Mouse (Mus musculus) lung, embryonic 14.5 days (tissue): ENCODE measurements at regions not wholly inside any gene's neighbourhood (a gene's known extent, or its start where the extent isn't known, plus 50 kb on each side); places are given as distances from the start of the nearest gene placed in this dataset.
"Not testable (repeated sequence)": the region's sequence is repeated elsewhere in the genome, so short reads cannot be mapped to it uniquely, and the experiment has no call there.

Source experiments
- ATAC-seq: fragments of 200-750 bp; cut with Nextera tagmentation; 2 replicates; pipeline ENCODE4 v1.8.0; 2017; ENCODE audit warnings: mild to moderate bottlenecking, moderate TSS enrichment, moderate library complexity; ENCODE audit not compliant: insufficient read depth
- DNase-seq: peaks from one replicate; pipeline ENCODE4 v3.0.0-alpha.2; 2015
- H3K27ac ChIP-seq: fragments of 300-500 bp; sonication (generic); 2 replicates; pipeline ENCODE4 v1.5.1; 2014; ENCODE audit warnings: low read depth, mild to moderate bottlenecking, moderate library complexity
- H3K27me3 ChIP-seq: fragments of 300-500 bp; sonication (generic); 2 replicates; pipeline ENCODE4 v1.6.1; 2014; ENCODE audit warnings: low read length, control low read depth; ENCODE audit not compliant: insufficient read depth
- H3K36me3 ChIP-seq: fragments of 300-500 bp; sonication (generic); 2 replicates; pipeline ENCODE4 v1.6.1; 2014; ENCODE audit warnings: control low read depth; ENCODE audit not compliant: insufficient read depth
- H3K4me1 ChIP-seq: fragments of 300-500 bp; sonication (generic); 2 replicates; pipeline ENCODE4 v1.6.1; 2014; ENCODE audit warnings: antibody characterized with exemption, control low read depth; ENCODE audit not compliant: insufficient read depth
- H3K4me2 ChIP-seq: fragments of 300-500 bp; sonication (generic); 2 replicates; pipeline ENCODE4 v1.6.1; 2014; ENCODE audit warnings: mild to moderate bottlenecking
- H3K4me3 ChIP-seq: fragments of 300-500 bp; sonication (generic); 2 replicates; pipeline ENCODE4 v1.5.1; 2014; ENCODE audit warnings: low read depth, low read length
- H3K9ac ChIP-seq: fragments of 300-500 bp; sonication (generic); 2 replicates; pipeline ENCODE4 v1.6.1; 2014
- H3K9me3 ChIP-seq: fragments of 300-500 bp; sonication (generic); 2 replicates; pipeline ENCODE4 v1.6.1; 2016; ENCODE audit warnings: low read depth, low read length, control low read depth
- CTCF ChIP-seq: IDR thresholded peaks from 2 replicates; pipeline ENCODE4 v1.5.1; 2016; ENCODE audit warnings: antibody characterized with exemption, low read depth
- WGBS: fragments of 180-500 bp; shearing (Covaris S2); extraction: QIAGEN DNeasy Blood & Tissue Kit; methylation state at CpG from one replicate; pipeline ENCODE4 v1.1.7; 2014; 5-methylcytosine and 5-hydroxymethylcytosine counted together

DNA sequence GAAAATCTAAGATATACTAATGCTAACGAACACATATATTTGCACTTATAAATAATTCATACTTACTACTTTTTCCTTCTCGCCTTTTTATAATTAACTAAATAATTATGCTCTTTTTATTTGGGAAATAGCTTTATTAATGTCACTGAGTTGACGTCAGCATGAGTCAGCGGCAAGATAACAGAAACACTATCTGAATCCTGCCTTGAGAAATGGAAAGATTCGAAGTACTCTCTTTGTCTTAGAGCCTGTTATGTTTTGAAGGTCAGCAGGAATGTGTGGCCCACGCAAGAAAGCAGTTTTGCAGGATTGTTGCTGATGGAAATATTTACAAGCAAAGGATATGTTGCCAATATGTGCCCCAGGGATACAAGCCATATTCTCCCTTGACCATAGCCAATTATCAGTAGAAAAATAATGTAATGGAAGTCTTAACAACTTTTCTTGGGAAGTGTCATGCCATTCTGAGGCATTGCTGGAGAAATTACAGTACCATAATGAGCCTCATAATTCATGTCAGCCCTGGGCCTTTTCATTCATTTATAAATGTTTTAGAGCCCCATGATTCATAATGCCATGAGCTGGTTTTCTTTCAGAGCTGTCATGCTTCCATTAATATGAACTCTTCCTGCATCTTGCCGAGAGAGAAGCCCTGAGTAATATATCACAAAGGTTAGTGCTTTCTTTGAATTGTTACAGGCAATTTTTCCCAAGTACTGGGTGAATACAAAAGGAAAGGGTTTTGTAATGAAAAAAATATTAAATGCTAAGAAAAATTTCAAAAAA lies 206.9 kb upstream of the Ptprz1 start:
- ATAC-seq: no peak
- no peak for DNase-seq
- no peak for TF ChIP-seq CTCF
- Histone ChIP-seq H3K4me1 (no peaks in the 10 kb centered on the region), H3K36me3 (no peaks in the 10 kb centered on the region), H3K27me3 (no peaks in the 10 kb centered on the region), H3K9ac (no peak overlapping the region), H3K4me2 (no peak overlapping the region), H3K27ac (no peak overlapping the region), H3K4me3 (no peak overlapping the region), H3K9me3 (no peaks in the 10 kb centered on the region)
- WGBS: 70% methylated on average over 7 of the region's 7 CpGs

DNA sequence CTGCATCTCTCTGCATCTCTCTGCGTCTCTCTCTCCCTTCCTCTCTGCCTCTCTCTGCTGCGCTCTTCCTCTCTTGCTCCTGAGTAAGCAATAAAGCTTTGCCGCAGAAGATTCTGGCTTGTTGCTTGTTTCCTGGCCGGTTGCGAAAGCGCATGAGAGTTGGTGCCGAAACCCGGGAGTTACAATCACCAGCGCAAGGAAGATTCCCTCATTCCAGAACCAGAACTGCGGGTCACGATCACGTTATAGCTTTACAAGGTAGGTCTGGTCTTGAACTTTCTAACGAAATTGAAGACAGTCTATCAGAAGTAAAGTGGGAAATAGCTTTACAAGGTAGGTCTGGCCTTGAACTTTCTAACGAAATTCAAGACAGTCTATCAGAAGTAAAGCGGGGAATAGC lies 217.9 kb upstream of the Ptprz1 start:
- H3K27ac ChIP-seq, H3K9me3 ChIP-seq, H3K4me1 ChIP-seq, ATAC-seq, H3K36me3 ChIP-seq, H3K27me3 ChIP-seq, H3K4me3 ChIP-seq, DNase-seq, H3K4me2 ChIP-seq, H3K9ac ChIP-seq: not testable (repeated sequence)
- WGBS: 92% methylated on average over 14 of the region's 15 CpGs

DNA sequence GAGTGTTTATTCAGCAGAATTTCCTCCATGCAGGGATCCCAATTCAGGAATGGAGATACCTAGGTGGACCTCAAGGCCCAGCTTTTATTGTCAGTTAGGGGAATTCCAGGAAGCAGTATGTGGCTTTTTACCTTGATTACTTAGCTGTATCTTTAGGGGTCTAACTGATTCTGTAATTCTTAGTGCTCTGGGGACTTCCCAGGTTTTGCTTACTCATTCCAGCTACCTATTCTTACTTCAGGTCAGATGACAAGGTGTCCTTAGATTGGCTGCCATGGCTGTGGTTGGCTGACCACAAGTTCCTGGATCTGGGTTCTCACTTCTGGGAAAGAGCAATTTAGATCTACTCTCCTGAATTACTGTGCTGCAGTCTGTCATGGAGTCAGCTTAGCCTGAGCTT lies 235.2 kb upstream of the Ptprz1 start:
- no peak for TF ChIP-seq CTCF
- H3K27ac ChIP-seq: no peak overlapping the region
- no peak overlapping the region for H3K9ac ChIP-seq
- no peak overlapping the region for H3K4me3 ChIP-seq
- H3K9me3 ChIP-seq: no peaks in the 10 kb centered on the region
- H3K4me2 ChIP-seq: no peak overlapping the region
- H3K36me3 ChIP-seq: no peaks in the 10 kb centered on the region
- H3K4me1 ChIP-seq: no peaks in the 10 kb centered on the region
- no peak for DNase-seq
- ATAC-seq: no peak
- no peaks in the 10 kb centered on the region for H3K27me3 ChIP-seq

DNA sequence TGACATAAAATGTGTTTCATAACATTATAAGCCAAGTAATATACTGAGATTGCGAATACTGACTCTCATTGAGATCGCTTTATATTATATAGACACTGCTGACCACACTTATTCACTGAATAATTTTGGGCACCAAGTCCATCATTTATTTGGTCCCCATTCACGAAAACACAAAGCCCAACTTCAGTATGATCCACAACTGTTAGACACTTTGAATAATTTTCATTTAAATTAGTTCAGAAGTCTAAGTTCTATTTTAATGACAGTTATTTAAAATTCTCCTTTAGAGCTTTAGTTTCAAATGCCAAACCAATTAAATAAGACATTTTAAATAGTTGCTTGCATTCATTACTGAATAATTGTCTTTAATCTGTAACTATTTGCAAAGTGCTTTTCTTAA lies 240.2 kb upstream of the Ptprz1 start:
- Histone ChIP-seq H3K27ac (no peak overlapping the region), H3K4me3 (no peak overlapping the region), H3K36me3 (no peaks in the 10 kb centered on the region), H3K4me1 (no peaks in the 10 kb centered on the region), H3K27me3 (no peaks in the 10 kb centered on the region), H3K9me3 (no peaks in the 10 kb centered on the region), H3K9ac (no peak overlapping the region), H3K4me2 (no peak overlapping the region)
- no peak for DNase-seq
- 89% methylated on average over 3 of the region's 3 CpGs for WGBS
- no peak for TF ChIP-seq CTCF
- ATAC-seq: no peak

DNA sequence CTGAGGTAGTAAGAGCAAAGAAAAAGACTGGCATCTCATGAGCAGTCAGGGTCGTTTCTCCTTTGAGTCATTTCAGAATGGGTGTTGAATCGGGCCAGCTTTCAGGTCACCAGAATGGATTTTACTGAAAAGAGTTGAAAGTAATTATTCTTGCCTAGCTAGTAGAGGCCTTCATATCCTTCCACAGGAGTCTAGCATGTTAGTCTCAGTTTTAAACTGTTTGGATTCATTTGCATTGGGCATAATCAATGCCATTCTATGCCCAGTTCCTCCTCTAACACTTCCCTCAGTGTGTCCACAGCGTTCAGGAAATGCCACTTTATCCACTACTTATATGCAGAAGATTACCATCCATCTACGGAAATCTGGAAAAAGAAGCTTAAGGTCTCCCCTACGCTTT lies 240.6 kb upstream of the Ptprz1 start:
- H3K4me2 ChIP-seq: no peak overlapping the region
- no peak overlapping the region for H3K4me3 ChIP-seq
- ATAC-seq (no peak), DNase-seq (no peak)
- no peak overlapping the region for H3K9ac ChIP-seq
- H3K27me3 ChIP-seq: no peaks in the 10 kb centered on the region
- no peaks in the 10 kb centered on the region for H3K36me3 ChIP-seq
- TF ChIP-seq CTCF: no peak
- H3K9me3 ChIP-seq: no peaks in the 10 kb centered on the region
- H3K4me1 ChIP-seq: no peaks in the 10 kb centered on the region
- H3K27ac ChIP-seq: no peak overlapping the region
- WGBS: 83% methylated on average over 5 of the region's 5 CpGs

DNA sequence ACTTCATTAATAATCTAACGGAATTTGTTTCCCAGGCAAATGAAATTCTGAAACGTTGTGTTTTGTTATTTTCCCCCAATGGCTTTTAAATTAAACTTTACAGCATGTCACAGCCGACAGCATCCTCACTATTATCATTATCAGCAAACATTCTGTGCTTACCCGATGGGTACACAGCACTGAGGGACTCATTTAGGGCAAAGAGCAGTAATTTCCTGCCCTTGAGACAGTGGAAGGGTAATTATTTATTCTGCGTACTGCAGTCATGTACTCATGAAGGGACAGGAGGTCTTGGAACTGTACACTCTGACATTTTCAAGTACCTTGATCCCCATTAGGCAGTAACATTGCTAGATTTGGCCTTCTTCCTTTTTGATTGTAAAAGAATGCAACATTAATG lies 235.5 kb upstream of the Fam3c start:
- ATAC-seq (no peak), DNase-seq (no peak)
- Histone ChIP-seq H3K9me3 (no peaks in the 10 kb centered on the region), H3K4me1 (no peaks in the 10 kb centered on the region), H3K4me3 (no peak overlapping the region), H3K27ac (no peak overlapping the region), H3K27me3 (no peaks in the 10 kb centered on the region), H3K9ac (no peak overlapping the region), H3K4me2 (no peak overlapping the region), H3K36me3 (no peaks in the 10 kb centered on the region)
- no peak for TF ChIP-seq CTCF
- 64% methylated on average over 5 of the region's 5 CpGs for WGBS

DNA sequence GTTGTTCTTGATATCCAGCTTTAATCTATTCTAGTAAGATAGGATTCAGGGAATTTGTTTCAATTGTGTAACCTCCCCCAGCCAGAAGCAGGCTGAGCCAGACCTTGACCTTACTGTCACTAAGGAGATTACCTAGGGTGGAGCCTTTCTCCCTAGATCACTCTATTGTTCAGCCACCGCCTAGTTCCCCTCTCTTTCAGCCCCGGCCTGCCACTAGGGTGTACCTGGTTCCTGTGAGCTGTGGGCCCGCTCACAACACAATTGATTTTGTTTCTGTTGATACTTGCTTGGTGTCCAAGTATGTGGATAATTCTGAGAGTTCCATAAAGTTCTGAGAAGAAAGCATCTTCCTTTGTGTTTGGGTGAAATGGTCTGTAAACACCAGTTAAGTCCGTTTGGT lies 228.8 kb upstream of the Fam3c start:
- Histone ChIP-seq H3K27me3 (no peaks in the 10 kb centered on the region), H3K9me3 (no peaks in the 10 kb centered on the region), H3K4me2 (no peak overlapping the region), H3K4me1 (no peaks in the 10 kb centered on the region), H3K27ac (no peak overlapping the region), H3K36me3 (no peaks in the 10 kb centered on the region), H3K9ac (no peak overlapping the region), H3K4me3 (no peak overlapping the region)
- ATAC-seq: no peak
- no peak for DNase-seq
- no peak for TF ChIP-seq CTCF
- 51% methylated on average over 4 of the region's 4 CpGs for WGBS

DNA sequence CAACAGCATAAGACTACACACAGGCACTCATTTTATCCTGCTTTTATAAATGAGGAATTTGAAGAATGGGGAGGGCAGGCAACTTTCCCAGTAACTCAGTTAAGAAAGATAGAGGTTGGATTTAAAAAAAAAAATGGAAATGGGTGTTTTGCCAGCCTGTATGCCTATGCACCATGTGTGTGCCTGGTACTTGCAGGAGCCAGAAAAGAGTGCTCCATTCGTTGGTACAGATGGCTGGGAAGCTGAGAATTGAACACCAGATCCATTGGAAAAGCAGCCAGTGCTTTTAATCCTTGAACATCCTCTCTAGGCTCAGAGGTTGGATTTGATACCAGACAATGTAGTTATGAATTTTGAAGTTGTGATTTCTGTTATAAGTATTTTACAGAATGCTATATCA lies 216.9 kb upstream of the Fam3c start:
- Histone ChIP-seq H3K27me3 (no peaks in the 10 kb centered on the region), H3K27ac (no peak overlapping the region), H3K9me3 (no peaks in the 10 kb centered on the region), H3K9ac (no peak overlapping the region), H3K4me3 (no peak overlapping the region), H3K4me1 (no peaks in the 10 kb centered on the region), H3K4me2 (no peak overlapping the region), H3K36me3 (no peaks in the 10 kb centered on the region)
- DNase-seq: peak; percentile 1
- no peak for ATAC-seq
- WGBS: 44% methylated on average over 1 of the region's 1 CpGs
- TF ChIP-seq CTCF: no peak
